ENCODE assay signal across 9 mouse cellular contexts in the genomic region with DNA sequence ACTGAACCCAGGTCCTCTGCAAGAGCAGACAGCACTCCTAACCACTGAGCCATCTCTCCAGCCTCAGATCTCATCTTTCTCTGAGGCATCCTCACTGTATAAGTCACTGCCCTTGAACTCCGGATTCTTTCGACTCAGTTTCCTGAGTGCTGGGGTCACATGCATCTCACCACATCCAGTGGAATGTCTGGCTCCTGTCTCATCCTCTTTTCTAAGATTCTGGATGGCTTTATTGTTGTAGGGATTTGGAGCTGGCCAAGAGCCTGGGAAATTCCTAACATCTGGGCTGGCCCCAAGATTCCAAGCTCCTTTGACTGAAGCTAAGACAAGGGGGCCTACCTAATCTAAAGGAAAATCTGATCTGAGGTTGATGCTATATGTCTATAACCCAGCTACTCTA. TPM values are rescaled to one million over a fixed set of nuclear protein-coding genes. Genes with fewer than 3 reads are reported as not detected.
A peak's percentile ranks its signal among the peaks of the same experiment; 100 is the strongest.
DNase-seq lines count a peak whose midpoint lies in the region; ATAC-seq and TF ChIP-seq lines count a peak whose summit lies in the region.
"Had no signal": no experiment of that assay in that cellular context is flagged by ENCODE, and none has a peak within 500 bp of the region (broad histone marks: within the 10 kb centered on the region; RNA-seq: fewer than 3 reads in every experiment).

No protein-coding gene starts in this region.

- H3K4me2 ChIP-seq in heart, embryonic 12.5 days: no peak overlapping the region
- no peak overlapping the region for H3K4me2 ChIP-seq in forebrain, embryonic 13.5 days
- H3K4me2 ChIP-seq: forebrain, embryonic 15.5 days had no signal

- 79% methylated on average over 2 of the region's 2 CpGs for WGBS in heart, embryonic 12.5 days
- 89% methylated on average over 2 of the region's 2 CpGs for WGBS in forebrain, embryonic 13.5 days

- no peaks in the 10 kb centered on the region for H3K27me3 ChIP-seq in testis, adult 2 months (ENCODE audit: control insufficient read depth, insufficient read depth, low read length)
- no peaks in the 10 kb centered on the region for H3K27me3 ChIP-seq in heart, embryonic 12.5 days (replicated peaks)
- no peaks in the 10 kb centered on the region for H3K27me3 ChIP-seq in forebrain, embryonic 13.5 days
- H3K27me3 ChIP-seq: forebrain, embryonic 15.5 days had no signal

- no peak for TF ChIP-seq POLR2A in testis, adult 2 months (IDR thresholded peaks at IDR 0.05; ENCODE audit: control insufficient read depth, low read depth, low read length)

- no peak overlapping the region for H3K4me3 ChIP-seq in testis, adult 2 months (ENCODE audit: control insufficient read depth, low read depth, low read length)
- H3K4me3 ChIP-seq in heart, embryonic 12.5 days: no peak overlapping the region
- no peak overlapping the region for H3K4me3 ChIP-seq in forebrain, embryonic 13.5 days
- H3K4me3 ChIP-seq: forebrain, embryonic 15.5 days had no signal

- no peak for TF ChIP-seq CTCF in testis, adult 2 months (IDR thresholded peaks at IDR 0.05; ENCODE audit: control insufficient read depth, insufficient read depth, insufficient replicate concordance, low read depth, low read length)

- no peak for ATAC-seq in heart, embryonic 12.5 days (ENCODE audit: insufficient number of reproducible peaks, low FRiP score)
- no peak for ATAC-seq in forebrain, embryonic 13.5 days
- ATAC-seq: forebrain, embryonic 15.5 days had no signal

- no peaks in the 10 kb centered on the region; the same call in 1 of the 2 replicates for H3K4me1 ChIP-seq in testis, adult 2 months (ENCODE audit: control insufficient read depth, insufficient read depth, low read length)
- H3K4me1 ChIP-seq in heart, embryonic 12.5 days (replicated peaks): peaks cover 25% of the 10 kb centered on the region
- 0 out of 2 replicates have a peak, but pooled peaks cover 5% of the 10 kb centered on the region for H3K4me1 ChIP-seq in forebrain, embryonic 13.5 days
- H3K4me1 ChIP-seq: forebrain, embryonic 15.5 days had no signal

- H3K36me3 ChIP-seq in testis, adult 2 months (ENCODE audit: control insufficient read depth, insufficient read depth, low read length): no peaks in the 10 kb centered on the region
- no peaks in the 10 kb centered on the region for H3K36me3 ChIP-seq in heart, embryonic 12.5 days
- no peaks in the 10 kb centered on the region for H3K36me3 ChIP-seq in forebrain, embryonic 13.5 days (ENCODE audit: poor library complexity, severe bottlenecking)
- H3K36me3 ChIP-seq: forebrain, embryonic 15.5 days had no signal

- peaks cover 2% of the 10 kb centered on the region for H3K9me3 ChIP-seq in heart, embryonic 12.5 days (replicated peaks)
- H3K9me3 ChIP-seq in forebrain, embryonic 13.5 days (replicated peaks): no peaks in the 10 kb centered on the region
- H3K9me3 ChIP-seq: forebrain, embryonic 15.5 days had no signal

- H3K9ac ChIP-seq in heart, embryonic 12.5 days: no peak overlapping the region
- no peak overlapping the region for H3K9ac ChIP-seq in forebrain, embryonic 13.5 days
- H3K9ac ChIP-seq: forebrain, embryonic 15.5 days had no signal

- DNase-seq in testis, postnatal 10 days (ENCODE audit: low spot score): no peak
- DNase-seq in kidney, postnatal 10 days: peak; percentile 64
- no peak for DNase-seq in cerebellum, adult 8-10 months
- DNase-seq in left cerebral cortex, adult 9 months (ENCODE audit: low spot score in 2 of 2): no peak
- DNase-seq: thymus, postnatal 4 days had no signal

- peak overlapping the region; percentile 52 for H3K27ac ChIP-seq in testis, adult 2 months (ENCODE audit: control insufficient read depth, insufficient read depth, low read depth, low read length)
- H3K27ac ChIP-seq in heart, embryonic 12.5 days (ENCODE audit: poor library complexity, severe bottlenecking): 0 out of 2 replicates have a peak overlapping the region, but pooled peaks have one; percentile 19
- H3K27ac ChIP-seq in forebrain, embryonic 13.5 days: no peak overlapping the region
- H3K27ac ChIP-seq: forebrain, embryonic 15.5 days had no signal

RNA-seq across cellular contexts. Expression of a gene that starts 5.8 kb away (rescaled TPM):
- 16.3 and 17.6 TPM in 2 replicates for polyA plus RNA-seq in testis, adult 2 months (2012; rRNA removed)
- 50.3 and 53.7 TPM in 2 replicates for polyA plus RNA-seq in heart, embryonic 12.5 days (2016; fragmentation: Nextera tagmentation; extraction: Ambion mirVana)
- polyA plus RNA-seq in forebrain, embryonic 13.5 days (2015; fragmentation: Nextera tagmentation; extraction: Ambion mirVana): 25.1 and 26.0 TPM in 2 replicates
